Mouse (Mus musculus) adrenal gland, postnatal 25 days (tissue): ENCODE results near the gene Cnpy1. TPM values are rescaled to one million over a fixed set of nuclear protein-coding genes. Genes with fewer than 3 reads are reported as not detected.

ENCODE experiments used
- DNase-seq: peaks from one replicate; pipeline ENCODE4 v3.0.0; 2021; ENCODE audit warnings: mixed read lengths
- total RNA-seq: library from RNA; stranded (reverse); gene quantifications from 2 replicates; pipeline ENCODE4 v1.2.3, GENCODE M21; 2021

Cnpy1 gene
- total RNA-seq, 1 experiment from 2014 or later = not detected

- DNase-seq = no peak
Observed at GRCm38 (mm10) chr5:28239829-28240228, 5.8 kb downstream of the Cnpy1 start.

GRCm38 (mm10) chr5:28238876-28239275 lies 6.7 kb downstream of the Cnpy1 start:
- DNase-seq = no peak

- no peak for DNase-seq
Observed at GRCm38 (mm10) chr5:28238152-28238551, 7.5 kb downstream of the Cnpy1 start.

- no peak for DNase-seq
Observed at GRCm38 (mm10) chr5:28237715-28238114, 7.9 kb downstream of the Cnpy1 start.

- peak; percentile 48 for DNase-seq
Observed at GRCm38 (mm10) chr5:28237055-28237454, 8.6 kb downstream of the Cnpy1 start.

GRCm38 (mm10) chr5:28236098-28236497 lies 9.5 kb downstream of the Cnpy1 start:
- DNase-seq = no peak

GRCm38 (mm10) chr5:28232101-28232500 lies 13.5 kb downstream of the Cnpy1 start:
- no peak for DNase-seq

- no peak for DNase-seq
Observed at GRCm38 (mm10) chr5:28219596-28219995, 26.0 kb downstream of the Cnpy1 start.

- no peak for DNase-seq
Observed at GRCm38 (mm10) chr5:28213441-28213840, 32.2 kb downstream of the Cnpy1 start.

GRCm38 (mm10) chr5:28211651-28212310 lies 33.8 kb downstream of the Cnpy1 start:
- DNase-seq = no peak

- no peak for DNase-seq
Observed at GRCm38 (mm10) chr5:28210591-28211550, 34.7 kb downstream of the Cnpy1 start.

GRCm38 (mm10) chr5:28209549-28210431 lies 35.8 kb downstream of the Cnpy1 start:
- DNase-seq = no peak

GRCm38 (mm10) chr5:28208726-28209520 lies 36.7 kb downstream of the Cnpy1 start:
- DNase-seq = no peak

- no peak for DNase-seq
Observed at GRCm38 (mm10) chr5:28207043-28207442, 38.6 kb downstream of the Cnpy1 start.

GRCm38 (mm10) chr5:28206448-28206847 lies 39.2 kb downstream of the Cnpy1 start:
- no peak for DNase-seq

- DNase-seq = no peak
Observed at GRCm38 (mm10) chr5:28204678-28205077, 40.9 kb downstream of the Cnpy1 start.

GRCm38 (mm10) chr5:28203086-28203485 lies 42.5 kb downstream of the Cnpy1 start:
- no peak for DNase-seq

GRCm38 (mm10) chr5:28199089-28199873 lies 46.3 kb downstream of the Cnpy1 start:
- no peak for DNase-seq

- DNase-seq = no peak
Observed at GRCm38 (mm10) chr5:28195473-28195872, 50.1 kb downstream of the Cnpy1 start.

GRCm38 (mm10) chr5:28192099-28192454 lies 53.5 kb downstream of the Cnpy1 start:
- no peak for DNase-seq
